Mouse (Mus musculus): ENCODE measurements around the gene Nt5e.
"Not testable (repeated sequence)": the region's sequence is repeated elsewhere in the genome, so short reads cannot be mapped to it uniquely, and the experiment has no call there.

Nt5e gene

DNA sequence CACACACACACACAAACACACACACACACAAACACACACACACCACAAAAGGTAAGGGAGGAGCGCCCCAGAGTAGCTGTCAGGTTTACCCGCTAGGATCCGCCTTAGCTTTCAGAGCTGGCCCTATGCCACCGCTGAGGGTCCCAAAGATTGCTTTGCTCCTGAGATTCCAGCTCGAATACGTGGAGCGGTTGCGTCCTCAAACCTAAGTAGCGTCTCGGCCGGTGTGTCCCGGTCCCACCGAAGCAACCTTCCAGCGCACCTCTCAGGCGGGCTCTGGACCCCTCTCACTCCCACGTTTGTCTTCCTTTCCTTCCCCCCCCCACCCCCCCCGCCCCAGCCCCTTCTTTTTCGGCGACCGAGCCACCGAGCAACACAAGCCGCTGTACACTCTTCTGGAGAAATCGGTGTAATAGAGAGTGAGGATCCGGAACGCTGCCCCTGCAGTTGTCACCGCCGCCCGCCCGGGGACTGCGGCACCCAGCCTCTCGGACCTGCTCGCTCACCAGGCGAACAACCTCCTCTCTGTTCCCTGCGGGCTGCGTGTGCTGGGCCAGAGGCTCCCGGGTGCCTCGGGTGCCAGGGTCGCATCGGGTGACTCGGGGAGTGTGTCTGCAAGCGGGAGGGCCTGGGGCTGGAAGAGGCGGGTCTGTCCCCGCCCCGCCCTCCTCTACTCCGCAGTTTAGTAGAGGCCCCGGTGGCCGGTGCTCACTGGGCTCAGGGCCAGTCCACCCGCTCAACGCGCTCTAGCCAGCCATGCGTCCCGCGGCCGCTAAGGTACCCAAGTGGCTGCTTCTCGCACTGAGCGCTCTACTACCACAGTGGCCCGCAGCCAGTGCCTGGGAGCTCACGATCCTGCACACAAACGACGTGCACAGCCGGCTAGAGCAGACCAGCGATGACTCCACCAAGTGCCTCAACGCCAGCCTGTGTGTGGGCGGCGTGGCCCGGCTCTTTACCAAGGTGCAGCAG lies at the start of gene Nt5e:
Gene Nt5e, plus strand, starts transcription at position 268 of the 972 bp plus-strand sequence.
- no peak for DNase-seq (ENCODE audit: low read depth)

DNA sequence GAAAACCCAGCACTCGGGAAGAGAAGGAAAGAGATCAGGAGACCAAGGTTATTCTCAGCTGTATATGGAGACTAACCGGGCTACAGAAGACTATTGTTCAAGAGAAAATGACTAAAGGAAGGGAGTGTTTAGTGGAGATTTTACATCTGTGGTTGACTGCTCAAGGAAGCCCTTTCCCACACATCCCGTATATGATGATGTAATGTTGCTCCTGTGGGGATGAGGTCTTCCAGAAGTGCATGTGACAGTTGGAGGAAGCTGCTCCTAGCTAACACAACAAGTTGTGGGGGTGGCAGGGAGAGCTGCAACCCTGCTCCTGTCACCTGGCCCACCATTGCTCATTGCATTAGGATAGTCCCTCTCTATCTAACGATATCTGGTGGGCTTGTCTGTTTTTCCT lies 49.4 kb upstream of the Nt5e start:
- no peak for DNase-seq (ENCODE audit: low read depth)

DNA sequence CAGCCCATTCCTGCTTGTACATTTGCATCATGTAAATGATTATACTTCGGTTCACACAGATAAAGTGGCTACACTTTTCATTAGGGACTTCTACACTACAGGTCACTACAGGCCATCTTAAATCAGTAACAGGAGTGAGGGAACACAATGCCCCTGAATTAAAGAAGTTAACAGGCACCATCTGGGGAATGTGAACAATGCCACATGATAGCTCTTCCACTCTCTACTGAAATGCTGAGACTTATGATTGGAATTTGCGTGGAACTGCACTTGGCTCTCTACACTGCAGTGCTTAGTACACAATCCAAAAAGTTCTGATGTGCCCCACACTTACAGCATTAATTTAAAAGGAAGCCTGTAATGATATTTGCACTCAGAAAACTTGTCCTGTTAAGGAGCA lies 47.3 kb upstream of the Nt5e start:
- DNase-seq (ENCODE audit: low read depth): no peak

DNA sequence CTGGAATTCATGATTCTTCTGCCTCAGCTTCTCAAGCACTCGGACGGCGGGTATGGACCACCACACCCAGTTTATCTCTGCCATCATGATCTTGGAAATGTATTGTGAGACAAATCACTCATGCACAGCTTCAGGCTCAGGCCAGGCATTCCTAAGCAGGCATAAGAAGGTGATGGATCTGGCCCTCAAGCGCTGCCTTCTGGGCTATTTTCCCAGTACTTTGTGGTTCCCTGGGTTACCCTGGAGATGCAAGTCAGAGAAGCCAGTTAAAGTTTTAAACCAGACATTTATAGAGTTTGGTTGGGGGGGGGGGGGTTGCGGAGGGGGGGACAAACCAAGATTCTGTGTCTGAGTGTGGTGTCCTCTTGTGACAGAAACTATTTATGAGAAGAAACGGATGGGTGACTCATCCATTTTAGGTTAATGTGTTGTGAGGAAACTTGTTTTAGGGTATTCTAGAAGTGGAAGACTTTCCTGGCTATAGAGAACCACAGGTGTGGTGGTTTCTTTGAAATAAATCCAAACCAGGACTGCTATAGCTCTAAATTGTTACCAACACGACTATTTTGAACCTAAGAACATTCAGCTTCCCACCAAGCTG lies 37.3 kb upstream of the Nt5e start:
- DNase-seq (ENCODE audit: low read depth): no peak

DNA sequence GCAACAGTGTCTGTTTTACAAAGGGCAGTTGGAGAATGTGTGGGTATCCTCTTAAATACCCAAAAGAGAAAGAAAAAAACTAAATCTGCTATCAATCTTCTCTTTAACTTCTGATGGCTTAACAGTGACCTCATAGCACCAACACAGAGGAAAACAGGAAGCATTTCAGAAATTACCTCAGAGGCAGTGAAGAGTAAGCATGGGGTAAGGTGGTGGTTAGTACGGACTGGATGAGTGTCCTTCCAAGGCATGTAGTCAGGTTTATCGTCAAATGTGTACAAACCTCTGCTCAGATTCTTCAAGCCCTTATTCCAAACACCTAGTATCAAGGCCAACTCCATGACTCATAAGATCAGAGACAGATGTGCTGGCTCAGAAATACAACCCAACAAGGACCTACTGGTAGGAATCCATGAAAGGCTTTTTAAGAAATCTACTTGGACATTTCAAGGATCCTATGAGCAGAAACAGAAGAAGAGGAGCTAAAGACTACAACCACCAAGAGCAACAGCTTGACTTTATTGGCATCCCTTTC lies 34.1 kb upstream of the Nt5e start:
- DNase-seq (ENCODE audit: low read depth): no peak

DNA sequence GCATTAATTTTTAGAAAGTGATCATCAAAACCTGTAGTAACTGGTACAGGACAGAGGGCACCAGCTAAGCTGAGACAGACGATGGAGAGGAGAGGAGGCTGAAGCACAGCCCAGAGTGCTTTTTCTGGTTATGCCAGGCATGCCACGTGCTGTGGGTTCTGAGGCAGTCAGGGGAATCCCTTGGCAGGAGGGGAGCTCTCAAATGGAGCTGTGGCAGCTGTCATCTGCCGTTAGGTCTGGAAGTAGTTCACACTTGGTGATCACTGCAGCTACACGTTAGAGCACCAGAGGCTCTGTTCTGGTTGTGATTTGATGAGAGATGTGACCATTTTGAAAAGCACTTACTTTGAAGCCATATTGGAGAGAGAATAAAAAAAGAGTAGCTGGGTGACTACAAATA lies 31.2 kb upstream of the Nt5e start:
- DNase-seq (ENCODE audit: low read depth): no peak

DNA sequence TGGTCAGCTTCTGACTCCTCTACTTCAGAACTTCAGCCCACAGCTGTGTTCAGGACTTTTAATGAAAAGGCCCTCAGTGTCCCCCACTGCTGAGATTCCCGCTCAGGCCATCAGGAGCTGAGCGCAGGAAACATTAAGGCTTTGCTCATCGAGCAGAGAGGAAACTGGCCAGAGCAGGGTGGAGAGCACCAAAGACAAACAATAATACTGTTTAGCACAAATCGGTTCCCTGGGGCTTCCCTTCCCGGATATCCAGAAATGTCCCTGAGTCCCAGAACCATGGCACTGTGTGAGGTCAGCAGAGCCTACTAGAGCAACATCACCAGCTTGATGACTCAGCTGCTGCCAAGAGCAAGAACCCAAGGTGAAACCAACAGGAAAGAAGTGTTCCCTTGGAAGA lies 30.7 kb upstream of the Nt5e start:
- no peak for DNase-seq (ENCODE audit: low read depth)

DNA sequence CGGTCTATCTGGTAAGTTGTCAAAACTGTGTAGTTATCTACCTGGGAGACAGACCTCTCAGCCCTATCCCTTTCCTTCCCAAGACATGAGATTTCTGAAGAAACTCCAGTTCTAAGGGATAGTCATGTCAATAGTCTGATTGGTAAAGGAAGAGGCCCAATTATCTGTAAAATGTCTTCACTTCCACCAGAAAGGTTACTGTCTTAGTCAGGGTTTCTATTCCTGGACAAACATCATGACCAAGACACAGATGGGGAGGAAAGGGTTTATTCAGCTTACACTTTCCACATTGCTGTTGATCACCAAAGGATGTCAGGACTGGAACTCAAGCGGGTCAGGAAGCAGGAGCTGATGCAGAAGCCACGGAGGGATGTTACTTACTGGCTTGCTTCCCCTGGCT lies 29.8 kb upstream of the Nt5e start:
- not testable (repeated sequence) for DNase-seq (ENCODE audit: low read depth)

DNA sequence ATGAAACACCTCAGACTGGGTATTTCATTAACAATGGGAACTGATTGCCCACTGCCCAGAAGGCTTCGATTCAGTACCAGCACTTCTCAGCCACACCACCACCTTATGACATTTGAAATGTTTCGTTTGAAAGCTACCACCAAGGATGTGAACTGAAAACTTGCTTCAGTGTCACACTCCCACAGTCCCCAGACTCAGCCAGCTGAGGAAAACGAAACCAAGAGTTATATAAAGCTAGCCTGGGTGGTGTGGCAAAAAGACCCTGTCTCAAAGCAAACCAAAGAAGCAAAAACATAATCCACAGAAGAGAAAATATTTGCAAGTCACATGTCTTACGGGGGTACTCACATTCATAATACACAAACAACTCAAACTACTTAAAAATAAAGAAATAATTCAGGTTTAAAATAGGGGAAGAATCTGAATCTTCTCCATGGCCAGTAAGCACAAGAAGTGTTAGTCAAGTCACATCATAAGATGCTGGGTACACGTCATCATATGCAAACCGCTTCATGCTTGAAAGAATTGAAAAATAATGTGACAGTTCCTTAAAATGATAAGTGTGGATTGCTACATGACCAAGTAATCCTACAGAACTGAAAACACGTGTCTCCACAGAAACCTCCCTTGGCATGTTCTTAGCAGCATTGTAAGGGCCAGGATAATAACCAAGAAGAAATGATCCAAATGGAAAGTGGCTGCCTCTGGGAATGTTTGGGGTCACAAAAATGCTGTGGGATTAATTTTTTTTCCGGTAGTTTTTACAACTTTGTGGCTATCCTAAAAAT lies 28.9 kb upstream of the Nt5e start:
- no peak for DNase-seq (ENCODE audit: low read depth)

DNA sequence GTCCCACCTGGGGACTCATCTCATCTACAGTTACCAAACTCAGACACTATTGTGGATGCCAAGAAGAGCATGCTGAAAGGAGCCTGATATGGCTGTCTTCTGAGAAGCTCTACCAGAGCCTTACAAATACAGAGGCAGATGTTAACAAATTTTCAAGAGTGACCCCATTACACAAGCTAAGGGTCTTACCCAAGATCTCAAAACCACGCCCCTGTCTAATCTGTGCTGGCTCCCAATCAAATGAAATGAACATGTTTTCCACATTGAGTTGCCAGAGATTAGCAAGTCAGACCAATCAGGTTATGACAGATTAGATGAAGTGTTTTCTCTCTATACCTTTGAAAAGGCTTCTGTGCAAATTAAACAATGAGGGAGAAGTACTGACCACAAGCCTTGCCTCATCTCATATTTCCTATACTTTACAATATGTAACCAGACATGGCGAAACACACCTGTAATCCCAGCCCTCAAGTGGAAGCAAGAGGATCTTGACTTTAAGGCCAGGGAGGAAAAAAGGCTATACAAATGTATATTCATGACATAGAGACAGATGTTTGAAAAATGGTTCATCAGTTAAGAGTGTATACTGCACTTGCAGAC lies 19.9 kb upstream of the Nt5e start:
- DNase-seq (ENCODE audit: low read depth): no peak

DNA sequence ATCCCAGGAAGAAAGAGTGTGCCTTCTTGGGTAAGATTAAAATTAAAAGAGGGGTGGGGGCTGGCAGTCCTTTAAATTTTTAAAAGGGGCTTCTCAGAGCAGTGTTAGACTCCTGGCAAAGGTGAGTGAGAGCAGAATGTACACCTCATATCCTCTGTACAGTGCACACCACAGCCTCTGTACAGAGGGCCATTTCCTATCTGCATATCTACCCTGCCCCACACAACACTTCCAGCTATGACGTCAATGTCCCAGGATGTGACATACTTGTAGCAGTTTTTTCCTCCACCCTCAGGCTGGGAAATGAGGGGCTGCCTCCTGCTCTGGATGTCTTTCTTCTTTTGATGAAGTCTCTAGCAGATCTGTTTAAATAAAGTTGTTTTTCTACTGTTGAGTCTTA lies 17.9 kb upstream of the Nt5e start:
- no peak for DNase-seq (ENCODE audit: low read depth)

DNA sequence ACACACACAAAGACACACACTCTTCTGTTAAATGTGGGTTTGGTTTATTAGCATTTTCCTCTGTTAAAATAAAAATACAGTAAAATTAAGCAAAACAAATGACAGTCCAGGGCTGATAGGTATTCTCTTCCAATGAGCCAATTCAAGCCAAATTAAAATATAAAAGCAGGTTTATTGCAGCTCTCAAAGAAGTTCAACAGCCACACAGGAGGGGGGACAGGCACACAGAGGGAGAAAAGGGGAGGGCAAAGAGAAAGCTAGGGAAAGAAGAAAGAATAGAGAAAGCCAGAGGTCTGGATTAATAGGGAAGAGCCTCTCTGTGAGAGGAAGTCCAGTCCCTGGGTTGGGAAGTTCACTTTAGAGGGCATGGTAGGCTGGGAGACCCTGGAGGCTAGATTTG lies 7.8 kb upstream of the Nt5e start:
- no peak for DNase-seq (ENCODE audit: low read depth)

DNA sequence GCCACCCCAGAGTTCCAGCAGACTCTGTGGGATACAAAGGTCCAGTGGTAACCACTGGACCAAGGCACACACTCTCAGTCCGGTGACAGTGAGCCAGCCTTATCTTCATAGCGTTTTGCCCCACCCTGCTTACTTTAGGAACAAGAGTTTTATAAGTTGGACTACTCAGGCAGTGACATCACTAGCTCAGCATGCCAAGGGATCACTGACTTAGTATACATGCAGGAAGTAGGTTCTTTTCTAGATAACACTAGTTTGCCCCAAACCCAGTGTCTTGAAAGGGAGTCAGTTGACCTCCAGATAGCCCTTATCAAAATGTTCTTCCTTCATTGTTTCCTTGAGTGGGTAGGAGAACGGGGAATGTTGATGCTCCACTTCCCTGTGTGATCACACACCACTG lies 2.4 kb upstream of the Nt5e start:
- no peak for DNase-seq (ENCODE audit: low read depth)

DNA sequence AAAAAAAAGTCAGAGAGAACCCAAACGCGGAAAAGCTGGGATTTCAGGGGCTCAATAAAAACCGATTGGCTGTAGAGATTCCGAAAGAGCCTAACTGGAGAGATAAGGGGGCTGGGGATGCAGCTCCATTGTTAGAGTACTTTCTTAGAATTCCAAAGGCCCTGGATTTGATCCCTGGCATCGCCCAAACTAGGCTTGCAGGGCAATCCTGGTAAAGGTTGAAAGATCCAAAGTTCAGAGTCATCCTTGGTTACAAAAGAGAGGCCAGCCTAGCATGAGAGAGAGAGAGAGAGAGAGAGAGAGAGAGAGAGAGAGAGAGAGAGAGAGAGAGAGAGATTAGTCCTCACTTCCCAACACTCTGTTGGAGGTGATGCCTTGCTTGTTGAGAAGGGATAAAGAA lies 1.7 kb downstream of the Nt5e start:
- no peak for DNase-seq (ENCODE audit: low read depth)

DNA sequence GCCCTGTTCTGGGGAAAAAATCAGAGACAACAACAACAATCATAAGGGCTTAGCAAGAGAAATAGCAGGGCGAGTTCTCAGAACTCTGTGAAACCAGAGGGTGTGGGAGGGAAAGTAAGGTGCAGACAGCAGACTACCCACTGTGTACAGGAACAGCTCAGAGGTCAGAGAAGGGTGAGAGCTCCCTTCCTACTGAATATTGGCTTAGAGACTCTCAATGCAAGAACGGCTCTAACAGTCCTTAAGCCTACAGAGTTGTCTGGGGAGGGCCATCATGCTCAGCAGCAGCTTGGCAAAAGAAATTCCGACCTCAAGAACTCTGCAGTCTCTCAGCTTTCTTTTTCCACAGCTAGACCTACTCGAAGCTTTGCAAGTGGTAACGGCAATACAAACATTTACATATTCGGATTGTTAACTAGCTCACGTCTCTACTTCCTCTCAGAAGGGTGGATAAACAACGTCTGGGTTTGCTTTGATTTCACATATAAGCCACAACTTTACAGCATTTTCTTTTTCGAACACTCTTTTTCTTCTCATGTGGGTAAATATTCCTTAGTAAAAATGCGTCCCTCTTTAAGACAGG lies 2.3 kb downstream of the Nt5e start:
- no peak for DNase-seq (ENCODE audit: low read depth)

DNA sequence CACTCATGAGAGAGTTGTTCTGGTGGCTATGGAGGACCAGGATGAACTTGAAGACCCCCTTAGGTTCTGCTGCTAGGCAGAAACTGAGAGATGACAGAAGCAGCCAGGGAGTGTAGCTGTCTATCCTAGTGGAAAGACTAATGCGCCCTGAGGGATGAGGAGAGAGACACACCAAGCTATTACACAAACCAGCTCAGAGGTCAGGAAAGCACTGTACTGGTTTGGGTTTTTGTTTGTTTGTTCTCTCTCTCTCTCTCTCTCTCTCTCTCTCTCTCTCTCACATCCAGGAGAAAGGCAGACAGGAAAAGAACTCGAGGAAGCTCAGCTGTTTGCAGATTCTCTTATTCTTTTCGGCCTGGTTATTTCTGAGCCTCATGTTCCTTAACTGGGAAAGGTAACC lies 3.3 kb downstream of the Nt5e start:
- DNase-seq (ENCODE audit: low read depth): no peak

DNA sequence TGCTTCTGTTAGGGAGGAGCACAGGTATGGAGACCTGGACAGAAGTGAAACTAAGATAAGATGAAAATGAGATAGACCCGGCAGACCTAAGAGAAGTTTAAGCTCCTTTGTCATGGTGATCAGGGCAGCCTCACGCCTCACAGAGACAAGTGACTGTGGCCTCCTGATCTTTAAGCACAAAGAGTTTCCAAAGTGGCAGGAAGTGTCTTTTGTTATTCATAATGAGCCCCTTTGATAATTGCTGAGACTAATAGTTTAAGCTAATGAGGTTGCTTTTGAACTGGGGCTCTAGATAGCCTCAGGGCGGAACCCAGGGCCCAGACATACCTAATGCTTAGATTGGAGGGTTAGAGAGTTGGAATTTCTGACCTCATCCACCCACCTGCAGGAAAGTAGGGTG lies 5.5 kb downstream of the Nt5e start:
- no peak for DNase-seq (ENCODE audit: low read depth)

DNA sequence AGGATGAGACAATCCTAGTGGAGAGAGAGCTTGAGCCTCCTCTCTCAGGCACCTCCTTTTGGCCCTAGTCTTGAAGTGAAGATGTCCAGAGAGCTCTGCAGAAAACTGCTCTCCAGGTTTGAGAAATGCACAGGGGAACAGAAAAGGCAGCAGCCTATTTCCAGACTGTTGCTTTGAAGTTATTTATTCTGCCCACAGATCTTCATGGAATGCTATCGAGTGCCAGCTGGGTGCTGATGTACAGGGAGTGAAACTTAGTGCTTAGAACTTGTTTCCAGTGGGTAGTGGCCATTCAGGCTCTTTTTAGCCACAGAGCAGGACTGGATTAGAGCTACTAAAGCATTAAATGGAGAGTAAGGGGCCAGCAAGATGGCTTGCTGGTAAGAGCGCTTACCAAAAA lies 8.8 kb downstream of the Nt5e start:
- no peak for DNase-seq (ENCODE audit: low read depth)

DNA sequence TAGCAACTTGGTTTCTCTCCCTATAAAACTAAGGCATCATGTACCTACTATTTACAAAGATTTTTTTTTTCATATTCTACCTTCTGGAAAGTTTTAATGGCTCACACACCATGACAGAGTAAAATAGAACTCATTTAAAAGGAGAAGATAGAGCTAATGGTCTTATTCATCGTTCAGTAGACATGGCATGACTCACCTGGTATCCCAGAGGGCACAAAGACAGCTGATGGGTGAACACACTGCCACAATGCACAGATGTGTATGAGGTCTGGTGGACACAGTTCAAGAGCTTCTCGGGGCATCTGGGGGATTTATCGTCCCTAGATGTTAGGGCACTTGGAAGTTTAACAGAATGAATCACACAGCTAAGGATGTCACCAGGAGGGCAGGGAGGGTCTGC lies 13.8 kb downstream of the Nt5e start:
- DNase-seq (ENCODE audit: low read depth): no peak

DNA sequence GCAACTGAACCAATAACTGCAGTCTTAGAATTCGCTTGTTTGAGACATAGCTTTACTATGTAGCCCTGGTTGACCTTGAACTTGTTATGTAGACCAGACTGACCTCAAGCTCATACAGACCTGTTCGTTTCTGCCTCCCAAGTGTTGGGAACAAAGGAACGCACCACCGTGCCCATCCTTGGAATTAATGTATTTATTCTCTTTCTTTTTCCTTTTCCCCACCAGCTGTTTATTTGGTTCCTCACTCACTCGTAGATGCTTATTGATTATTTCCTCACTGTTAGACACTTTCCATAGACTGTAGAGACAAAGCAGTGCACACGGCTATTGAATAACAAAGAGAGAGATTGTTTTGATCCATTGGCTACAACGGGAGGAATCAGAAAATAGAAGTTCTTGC lies 15.2 kb downstream of the Nt5e start:
- DNase-seq (ENCODE audit: low read depth): no peak

DNA sequence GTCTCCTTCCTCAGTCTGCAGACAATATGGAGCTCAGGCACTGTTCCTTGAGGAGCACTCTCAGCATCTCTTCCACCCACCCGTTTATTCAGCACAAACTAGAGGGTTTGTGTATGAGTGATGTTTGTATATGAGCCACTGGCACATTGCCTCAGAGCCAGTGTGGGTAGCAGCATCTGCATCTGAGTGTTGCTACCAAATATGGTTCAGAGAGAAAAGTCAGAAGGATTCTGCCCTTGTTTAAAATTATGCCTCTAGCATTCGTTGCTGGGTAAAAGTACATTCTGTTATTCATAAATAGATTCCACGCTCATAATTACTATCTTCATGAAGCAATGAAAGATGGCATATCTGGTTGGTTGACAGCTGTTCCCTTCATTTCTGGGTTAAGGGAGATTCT lies 15.7 kb downstream of the Nt5e start:
- no peak for DNase-seq (ENCODE audit: low read depth)

DNA sequence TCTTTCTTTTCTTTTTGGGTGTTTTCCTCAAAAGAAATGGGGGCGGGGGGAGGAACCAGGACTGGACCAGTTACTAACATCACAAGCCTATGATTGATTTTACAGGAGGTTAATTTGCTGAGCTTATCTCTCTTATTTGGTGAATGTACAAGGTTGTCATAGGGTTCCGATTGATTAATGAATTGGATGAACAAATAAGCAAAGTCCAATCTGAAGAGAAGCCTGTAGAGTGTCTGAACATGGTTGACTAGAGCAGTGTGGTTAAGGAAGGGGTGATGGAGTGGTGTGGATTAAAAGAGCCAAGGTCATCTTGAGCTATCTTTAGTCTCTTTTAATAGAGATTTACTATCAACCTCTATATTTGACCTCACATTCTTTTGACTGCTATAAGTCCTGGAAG lies 17.4 kb downstream of the Nt5e start:
- no peak for DNase-seq (ENCODE audit: low read depth)

Data from c-Kit-positive CD71-positive TER-119-negative erythroid progenitor cells, embryonic 14.5 days (primary cell).